Mouse (Mus musculus) heart, embryonic 13.5 days (tissue): ENCODE data around the gene Vmn1r168. TPM values are rescaled to one million over a fixed set of nuclear protein-coding genes. Genes with fewer than 3 reads are reported as not detected.
"Not testable (repeated sequence)": the region's sequence is repeated elsewhere in the genome, so short reads cannot be mapped to it uniquely, and the experiment has no call there.

Source experiments
- ATAC-seq: fragments of 200-750 bp; cut with Nextera tagmentation; 2 replicates; pipeline ENCODE4 v1.8.0; 2017; ENCODE audit warnings: moderate TSS enrichment; ENCODE audit not compliant: insufficient number of reproducible peaks, low FRiP score, low TSS enrichment; ENCODE audit errors: extremely low read depth
- H3K27ac ChIP-seq: fragments of 300-500 bp; sonication (generic); replicated peaks from 2 replicates; pipeline ENCODE4 v1.5.1; 2015; ENCODE audit warnings: moderate library complexity, mild to moderate bottlenecking, inconsistent platforms
- H3K27me3 ChIP-seq: fragments of 300-500 bp; sonication (generic); replicated peaks from 2 replicates; pipeline ENCODE4 v1.6.1; 2015; ENCODE audit warnings: mild to moderate bottlenecking, inconsistent platforms
- H3K36me3 ChIP-seq: fragments of 300-500 bp; sonication (generic); 2 replicates; pipeline ENCODE4 v1.6.1; 2015; ENCODE audit warnings: mild to moderate bottlenecking, inconsistent platforms
- H3K4me1 ChIP-seq: fragments of 300-500 bp; sonication (generic); 2 replicates; pipeline ENCODE4 v1.6.1; 2015; ENCODE audit warnings: inconsistent platforms
- H3K4me2 ChIP-seq: fragments of 300-500 bp; sonication (generic); 2 replicates; pipeline ENCODE4 v1.6.1; 2015; ENCODE audit warnings: inconsistent platforms, mild to moderate bottlenecking, moderate library complexity
- H3K4me3 ChIP-seq: fragments of 300-500 bp; sonication (generic); 2 replicates; pipeline ENCODE4 v1.5.1; 2015; ENCODE audit warnings: moderate library complexity, mild to moderate bottlenecking, inconsistent platforms
- H3K9ac ChIP-seq: fragments of 300-500 bp; sonication (generic); 2 replicates; pipeline ENCODE4 v1.6.1; 2015; ENCODE audit warnings: inconsistent platforms, mild to moderate bottlenecking, moderate library complexity
- H3K9me3 ChIP-seq: fragments of 300-500 bp; sonication (generic); 2 replicates; pipeline ENCODE4 v1.6.1; 2016; ENCODE audit warnings: inconsistent platforms
- WGBS: fragments of 180-500 bp; shearing (Covaris S2); methylation state at CpG from one replicate; pipeline ENCODE4 v1.1.7; 2015; ENCODE audit warnings: mixed read lengths; 5-methylcytosine and 5-hydroxymethylcytosine counted together
- polyA plus RNA-seq: library from polyadenylated mRNA; unstranded; fragments of >200 nt; fragmentation: Nextera tagmentation; extraction: Ambion mirVana; gene quantifications from 2 replicates; pipeline ENCODE4 v1.2.1, GENCODE M21; 2015

The Vmn1r168 gene
- not detected in 2 replicates for polyA plus RNA-seq

DNA sequence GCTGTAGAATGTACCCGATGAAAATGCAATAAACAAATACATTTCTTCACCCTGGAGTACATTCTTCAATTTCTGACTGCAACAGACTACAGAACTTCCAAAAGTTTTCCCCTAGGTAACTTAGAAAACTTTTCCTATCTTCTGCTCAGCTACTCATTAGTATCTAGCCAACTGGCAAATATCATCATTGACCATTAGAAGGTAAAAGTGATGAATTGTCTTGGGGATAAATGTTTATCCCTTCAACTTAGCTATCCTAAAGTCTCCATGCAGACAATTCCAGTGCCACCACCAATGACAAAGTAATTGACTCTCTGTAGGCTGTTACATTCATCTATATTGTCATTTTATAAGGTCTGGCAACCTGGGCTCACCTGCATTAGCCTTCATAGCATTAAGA, at the start of gene Vmn1r168:
TSS of gene Vmn1r168 (plus strand) at position 301 of the 400 bp plus-strand sequence.
- no CpG with 5 or more reads among the region's 1 CpGs for WGBS
- H3K36me3 ChIP-seq: not testable (repeated sequence)

GRCm38 (mm10) chr7:23507106-23507505, 32.4 kb upstream of the Vmn1r168 start, which contains the start of gene Vmn1r167:
Vmn1r167 (minus strand) TSS chr7:23507206.
- not testable (repeated sequence) for H3K27me3 ChIP-seq, ATAC-seq, H3K4me3 ChIP-seq, H3K4me1 ChIP-seq, H3K4me2 ChIP-seq, H3K27ac ChIP-seq, H3K9ac ChIP-seq, H3K36me3 ChIP-seq
- H3K9me3 ChIP-seq: peaks cover 27% of the 10 kb centered on the region
- 70% methylated on average over 2 of the region's 2 CpGs for WGBS

More for the DNA sequence above, at the start of gene Vmn1r168:
- H3K27ac ChIP-seq, H3K4me2 ChIP-seq, H3K9me3 ChIP-seq, H3K9ac ChIP-seq, ATAC-seq, H3K4me3 ChIP-seq, H3K4me1 ChIP-seq, H3K27me3 ChIP-seq: not testable (repeated sequence)

GRCm38 (mm10) chr7:23575226-23575625, 35.7 kb downstream of the Vmn1r168 start, which contains the start of gene Vmn1r169:
Vmn1r169 (plus strand) TSS chr7:23575526.
- not testable (repeated sequence) for H3K4me1 ChIP-seq, ATAC-seq, H3K27ac ChIP-seq, H3K36me3 ChIP-seq, H3K27me3 ChIP-seq, H3K4me3 ChIP-seq, H3K9ac ChIP-seq, H3K4me2 ChIP-seq
- peaks cover 14% of the 10 kb centered on the region; the same call in 1 of the 2 replicates for H3K9me3 ChIP-seq
- 55% methylated on average over 1 of the region's 2 CpGs for WGBS

Other genes with a start within 250 kb of the Vmn1r168 start
- not detected in 2 replicates for gene Nlrp4e, start 238.5 kb upstream of the Vmn1r168 start, polyA plus RNA-seq
- not detected in 2 replicates for gene Nlrp5, start 153.8 kb upstream of the Vmn1r168 start, polyA plus RNA-seq
- not detected in 2 replicates for gene Vmn1r167, start 32.5 kb upstream of the Vmn1r168 start, polyA plus RNA-seq
- gene Vmn1r169, start 35.8 kb downstream of the Vmn1r168 start, polyA plus RNA-seq: not detected in 2 replicates
- not detected in 2 replicates for gene Vmn1r170, start 66.4 kb downstream of the Vmn1r168 start, polyA plus RNA-seq
- gene Vmn1r171, start 91.0 kb downstream of the Vmn1r168 start, polyA plus RNA-seq: not detected in 2 replicates
- gene Vmn1r172, start 118.6 kb downstream of the Vmn1r168 start, polyA plus RNA-seq: not detected in 2 replicates
- gene Vmn1r173, start 161.0 kb downstream of the Vmn1r168 start, polyA plus RNA-seq: not detected in 2 replicates
- gene Vmn1r174, start 212.5 kb downstream of the Vmn1r168 start, polyA plus RNA-seq: not detected in 2 replicates